Mouse (Mus musculus) olfactory bulb, adult 2 months (tissue): ENCODE results near the gene Clec3a.

Experiments used
- CTCF ChIP-seq: fragments of 200-500 bp; IDR thresholded peaks from 2 replicates; pipeline ENCODE4 v1.5.1; 2012; ENCODE audit warnings: low read depth, mild to moderate bottlenecking, low read length, moderate library complexity; ENCODE audit not compliant: insufficient read depth
- POLR2A ChIP-seq: fragments of 200-500 bp; IDR thresholded peaks from 2 replicates; pipeline ENCODE4 v1.6.1; 2012; ENCODE audit warnings: mild to moderate bottlenecking, low read depth, low read length, moderate library complexity; ENCODE audit not compliant: insufficient read depth

DNA sequence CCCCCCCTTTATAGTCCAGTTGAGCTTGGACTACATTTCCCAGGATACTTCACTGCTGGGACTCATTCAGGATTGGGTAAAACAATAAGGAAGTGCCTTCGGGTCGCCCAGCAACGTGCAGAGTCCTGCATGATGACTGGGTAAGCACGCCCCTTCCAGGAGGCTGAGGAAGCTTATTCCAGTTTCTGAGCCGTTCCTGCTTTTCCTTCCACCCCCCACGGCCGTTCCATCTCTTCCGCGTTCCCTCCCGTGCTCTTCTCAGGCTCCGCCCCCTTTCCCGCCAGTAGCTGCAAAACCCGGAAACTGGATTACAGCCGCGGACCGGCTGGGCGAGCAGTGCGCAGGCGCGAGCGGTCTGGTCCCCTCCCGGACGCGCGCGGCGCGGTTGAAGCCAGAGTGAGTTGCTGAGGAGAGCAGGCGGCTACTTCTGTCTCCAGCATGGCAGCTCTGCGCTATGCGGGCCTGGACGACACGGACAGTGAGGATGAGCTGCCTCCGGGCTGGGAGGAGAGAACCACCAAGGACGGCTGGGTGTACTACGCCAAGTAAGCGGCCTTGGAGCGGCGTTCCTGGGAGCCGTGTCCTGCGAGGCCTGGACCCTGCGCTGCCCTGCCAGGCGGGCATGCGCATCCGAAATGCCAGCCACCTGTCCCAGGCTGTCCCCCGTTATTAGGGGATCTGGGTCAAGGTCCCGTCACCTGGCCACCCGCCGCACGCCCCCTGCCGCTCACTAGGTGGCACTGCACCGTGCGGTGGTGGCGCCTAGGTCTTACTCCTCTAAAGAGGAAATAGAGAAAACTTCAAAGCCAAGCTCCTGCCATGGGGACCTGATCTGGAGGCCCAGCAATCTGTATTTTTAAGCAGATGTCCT lies 21.7 kb downstream of the Clec3a start, which contains the start of gene Wwox:
- TF ChIP-seq POLR2A (peak; percentile 55; the same call in 1 of the 2 replicates), CTCF (peak; percentile 99)
